Mouse (Mus musculus): Measurements from ENCODE around the gene Smad1. TPM values are rescaled to one million over a fixed set of nuclear protein-coding genes. Genes with fewer than 3 reads are reported as not detected.
A peak's percentile ranks its signal among the peaks of the same experiment; 100 is the strongest.

Gene Smad1
- polyA plus RNA-seq, 1 experiment from 2014 or later: 50.4 TPM

GRCm38 (mm10) chr8:79389074-79389786 lies 10.1 kb downstream of the Smad1 start:
- Histone ChIP-seq H3K9me3 (ENCODE audit: control insufficient read depth, low read length) (no peaks in the 10 kb centered on the region), H3K27me3 (ENCODE audit: control insufficient read depth, insufficient read depth, low read length) (no peaks in the 10 kb centered on the region), H3K9ac (ENCODE audit: low read length) (no peak overlapping the region), H3K27ac (replicated peaks; ENCODE audit: low read depth, low read length) (no peak overlapping the region), H3K36me3 (ENCODE audit: control insufficient read depth, insufficient read depth, low read length) (no peaks in the 10 kb centered on the region; the same call in 1 of the 2 replicates), H3K4me3 (ENCODE audit: low read depth, low read length) (no peak overlapping the region), H3K4me2 (ENCODE audit: low read depth, severe bottlenecking) (no peak overlapping the region), H3K4me1 (ENCODE audit: control insufficient read depth, insufficient read depth, low read length) (peaks cover 4% of the 10 kb centered on the region; the same call in 1 of the 2 replicates)
- WGBS: 71% methylated on average over 23 of the region's 23 CpGs
- DNase-seq (ENCODE audit: low spot score): no peak
- ATAC-seq (ENCODE audit: insufficient number of reproducible peaks, low FRiP score, low TSS enrichment, low read depth): no peak

GRCm38 (mm10) chr8:79386831-79387230 lies 12.5 kb downstream of the Smad1 start:
- H3K27me3 ChIP-seq (ENCODE audit: control insufficient read depth, insufficient read depth, low read length): no peaks in the 10 kb centered on the region
- H3K4me1 ChIP-seq (ENCODE audit: control insufficient read depth, insufficient read depth, low read length): peaks cover 14% of the 10 kb centered on the region
- H3K36me3 ChIP-seq (ENCODE audit: control insufficient read depth, insufficient read depth, low read length): no peaks in the 10 kb centered on the region; the same call in 1 of the 2 replicates
- H3K4me3 ChIP-seq (ENCODE audit: low read depth, low read length): no peak overlapping the region
- DNase-seq (ENCODE audit: low spot score): no peak
- no peak overlapping the region for H3K4me2 ChIP-seq (ENCODE audit: low read depth, severe bottlenecking)
- no peak for ATAC-seq (ENCODE audit: insufficient number of reproducible peaks, low FRiP score, low TSS enrichment, low read depth)
- WGBS: 94% methylated on average over 5 of the region's 5 CpGs
- no peak overlapping the region for H3K27ac ChIP-seq (replicated peaks; ENCODE audit: low read depth, low read length)
- no peak overlapping the region for H3K9ac ChIP-seq (ENCODE audit: low read length)
- no peaks in the 10 kb centered on the region for H3K9me3 ChIP-seq (ENCODE audit: control insufficient read depth, low read length)

GRCm38 (mm10) chr8:79386358-79386757 lies 13.0 kb downstream of the Smad1 start:
- Histone ChIP-seq H3K27me3 (ENCODE audit: control insufficient read depth, insufficient read depth, low read length) (no peaks in the 10 kb centered on the region), H3K9ac (ENCODE audit: low read length) (no peak overlapping the region), H3K4me3 (ENCODE audit: low read depth, low read length) (no peak overlapping the region), H3K4me2 (ENCODE audit: low read depth, severe bottlenecking) (no peak overlapping the region), H3K36me3 (ENCODE audit: control insufficient read depth, insufficient read depth, low read length) (no peaks in the 10 kb centered on the region; the same call in 1 of the 2 replicates), H3K27ac (replicated peaks; ENCODE audit: low read depth, low read length) (no peak overlapping the region), H3K4me1 (ENCODE audit: control insufficient read depth, insufficient read depth, low read length) (peaks cover 18% of the 10 kb centered on the region), H3K9me3 (ENCODE audit: control insufficient read depth, low read length) (no peaks in the 10 kb centered on the region)
- ATAC-seq (ENCODE audit: insufficient number of reproducible peaks, low FRiP score, low TSS enrichment, low read depth) (no peak), DNase-seq (ENCODE audit: low spot score) (no peak)
- 65% methylated on average over 6 of the region's 6 CpGs for WGBS

GRCm38 (mm10) chr8:79384276-79385271 lies 14.7 kb downstream of the Smad1 start:
- Histone ChIP-seq H3K27ac (replicated peaks; ENCODE audit: low read depth, low read length) (no peak overlapping the region), H3K4me3 (ENCODE audit: low read depth, low read length) (no peak overlapping the region), H3K36me3 (ENCODE audit: control insufficient read depth, insufficient read depth, low read length) (no peaks in the 10 kb centered on the region; the same call in 1 of the 2 replicates), H3K9me3 (ENCODE audit: control insufficient read depth, low read length) (no peaks in the 10 kb centered on the region), H3K27me3 (ENCODE audit: control insufficient read depth, insufficient read depth, low read length) (no peaks in the 10 kb centered on the region), H3K9ac (ENCODE audit: low read length) (no peak overlapping the region), H3K4me1 (ENCODE audit: control insufficient read depth, insufficient read depth, low read length) (peaks cover 21% of the 10 kb centered on the region), H3K4me2 (ENCODE audit: low read depth, severe bottlenecking) (peak overlapping the region; percentile 1; the same call in 1 of the 2 replicates)
- ATAC-seq (ENCODE audit: insufficient number of reproducible peaks, low FRiP score, low TSS enrichment, low read depth) (no peak), DNase-seq (ENCODE audit: low spot score) (no peak)
- 17% methylated on average over 25 of the region's 25 CpGs for WGBS

GRCm38 (mm10) chr8:79382857-79383262 lies 16.5 kb downstream of the Smad1 start:
- peak; percentile 38 for DNase-seq (ENCODE audit: low spot score)
- H3K4me2 ChIP-seq (ENCODE audit: low read depth, severe bottlenecking): peak overlapping the region; percentile 18; the same call in 1 of the 2 replicates
- H3K9me3 ChIP-seq (ENCODE audit: control insufficient read depth, low read length): no peaks in the 10 kb centered on the region
- 1% methylated on average over 8 of the region's 8 CpGs for WGBS
- H3K4me3 ChIP-seq (ENCODE audit: low read depth, low read length): no peak overlapping the region
- H3K36me3 ChIP-seq (ENCODE audit: control insufficient read depth, insufficient read depth, low read length): no peaks in the 10 kb centered on the region; the same call in 1 of the 2 replicates
- H3K27me3 ChIP-seq (ENCODE audit: control insufficient read depth, insufficient read depth, low read length): no peaks in the 10 kb centered on the region
- peaks cover 21% of the 10 kb centered on the region for H3K4me1 ChIP-seq (ENCODE audit: control insufficient read depth, insufficient read depth, low read length)
- ATAC-seq (ENCODE audit: insufficient number of reproducible peaks, low FRiP score, low TSS enrichment, low read depth): no peak
- no peak overlapping the region for H3K9ac ChIP-seq (ENCODE audit: low read length)
- no peak overlapping the region for H3K27ac ChIP-seq (replicated peaks; ENCODE audit: low read depth, low read length)

GRCm38 (mm10) chr8:79381771-79382170 lies 17.5 kb downstream of the Smad1 start:
- H3K4me1 ChIP-seq (ENCODE audit: control insufficient read depth, insufficient read depth, low read length): peaks cover 21% of the 10 kb centered on the region
- H3K4me2 ChIP-seq (ENCODE audit: low read depth, severe bottlenecking): peak overlapping the region; percentile 3; the same call in 1 of the 2 replicates
- H3K9ac ChIP-seq (ENCODE audit: low read length): no peak overlapping the region
- no peaks in the 10 kb centered on the region; the same call in 1 of the 2 replicates for H3K36me3 ChIP-seq (ENCODE audit: control insufficient read depth, insufficient read depth, low read length)
- no peaks in the 10 kb centered on the region for H3K27me3 ChIP-seq (ENCODE audit: control insufficient read depth, insufficient read depth, low read length)
- DNase-seq (ENCODE audit: low spot score) (peak; percentile 47), ATAC-seq (ENCODE audit: insufficient number of reproducible peaks, low FRiP score, low TSS enrichment, low read depth) (peak; percentile 70; the same call in 1 of the 2 replicates)
- 6% methylated on average over 6 of the region's 6 CpGs for WGBS
- no peak overlapping the region for H3K27ac ChIP-seq (replicated peaks; ENCODE audit: low read depth, low read length)
- H3K4me3 ChIP-seq (ENCODE audit: low read depth, low read length): no peak overlapping the region
- H3K9me3 ChIP-seq (ENCODE audit: control insufficient read depth, low read length): no peaks in the 10 kb centered on the region

- H3K4me2 ChIP-seq (ENCODE audit: low read depth, severe bottlenecking): no peak overlapping the region
- 36% methylated on average over 1 of the region's 1 CpGs for WGBS
- H3K9me3 ChIP-seq (ENCODE audit: control insufficient read depth, low read length): no peaks in the 10 kb centered on the region
- H3K4me3 ChIP-seq (ENCODE audit: low read depth, low read length): no peak overlapping the region
- DNase-seq (ENCODE audit: low spot score): no peak
- peaks cover 22% of the 10 kb centered on the region for H3K4me1 ChIP-seq (ENCODE audit: control insufficient read depth, insufficient read depth, low read length)
- no peak for ATAC-seq (ENCODE audit: insufficient number of reproducible peaks, low FRiP score, low TSS enrichment, low read depth)
- no peak overlapping the region for H3K27ac ChIP-seq (replicated peaks; ENCODE audit: low read depth, low read length)
- no peaks in the 10 kb centered on the region for H3K27me3 ChIP-seq (ENCODE audit: control insufficient read depth, insufficient read depth, low read length)
- H3K36me3 ChIP-seq (ENCODE audit: control insufficient read depth, insufficient read depth, low read length): no peaks in the 10 kb centered on the region
- H3K9ac ChIP-seq (ENCODE audit: low read length): no peak overlapping the region
Observed at GRCm38 (mm10) chr8:79380386-79380785, 18.9 kb downstream of the Smad1 start.

- WGBS: 60% methylated on average over 14 of the region's 14 CpGs
- H3K4me1 ChIP-seq (ENCODE audit: control insufficient read depth, insufficient read depth, low read length): peaks cover 26% of the 10 kb centered on the region
- no peak overlapping the region for H3K4me2 ChIP-seq (ENCODE audit: low read depth, severe bottlenecking)
- DNase-seq (ENCODE audit: low spot score): no peak
- no peak overlapping the region for H3K4me3 ChIP-seq (ENCODE audit: low read depth, low read length)
- H3K9ac ChIP-seq (ENCODE audit: low read length): no peak overlapping the region
- no peaks in the 10 kb centered on the region for H3K9me3 ChIP-seq (ENCODE audit: control insufficient read depth, low read length)
- H3K27me3 ChIP-seq (ENCODE audit: control insufficient read depth, insufficient read depth, low read length): no peaks in the 10 kb centered on the region
- no peak for ATAC-seq (ENCODE audit: insufficient number of reproducible peaks, low FRiP score, low TSS enrichment, low read depth)
- H3K36me3 ChIP-seq (ENCODE audit: control insufficient read depth, insufficient read depth, low read length): no peaks in the 10 kb centered on the region
- no peak overlapping the region for H3K27ac ChIP-seq (replicated peaks; ENCODE audit: low read depth, low read length)
Observed at GRCm38 (mm10) chr8:79379971-79380370, 19.3 kb downstream of the Smad1 start.
